Mouse (Mus musculus) ovary, adult 18-20 months (tissue): ENCODE data around the gene Myl4.

ENCODE experiments used
- DNase-seq: peaks from one replicate; pipeline ENCODE4 v3.0.0; 2022; ENCODE audit warnings: low spot score, mixed read lengths

Myl4 gene

GRCm38 (mm10) chr11:104631306-104631705, 80.8 kb downstream of the Myl4 start:
- DNase-seq = no peak

DNA sequence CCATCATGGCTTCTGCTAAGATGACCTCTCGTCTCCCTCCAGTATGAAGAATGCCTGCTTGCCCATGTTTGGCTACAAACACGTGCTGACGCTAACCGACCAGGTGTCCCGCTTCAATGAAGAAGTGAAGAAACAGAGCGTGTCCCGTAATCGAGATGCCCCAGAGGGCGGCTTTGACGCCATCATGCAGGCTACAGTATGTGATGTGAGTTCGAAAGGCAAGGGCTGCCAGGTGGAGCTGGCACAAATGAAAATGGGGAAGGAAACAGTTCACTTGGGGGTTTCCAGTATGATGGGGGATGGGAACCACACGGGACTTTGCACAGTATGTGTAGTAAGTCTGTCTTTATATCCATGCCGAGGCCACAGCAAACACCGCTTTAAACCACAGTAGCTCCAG, 86.5 kb downstream of the Myl4 start:
- DNase-seq = no peak

GRCm38 (mm10) chr11:104638006-104638405, 87.5 kb downstream of the Myl4 start:
- no peak for DNase-seq

DNA sequence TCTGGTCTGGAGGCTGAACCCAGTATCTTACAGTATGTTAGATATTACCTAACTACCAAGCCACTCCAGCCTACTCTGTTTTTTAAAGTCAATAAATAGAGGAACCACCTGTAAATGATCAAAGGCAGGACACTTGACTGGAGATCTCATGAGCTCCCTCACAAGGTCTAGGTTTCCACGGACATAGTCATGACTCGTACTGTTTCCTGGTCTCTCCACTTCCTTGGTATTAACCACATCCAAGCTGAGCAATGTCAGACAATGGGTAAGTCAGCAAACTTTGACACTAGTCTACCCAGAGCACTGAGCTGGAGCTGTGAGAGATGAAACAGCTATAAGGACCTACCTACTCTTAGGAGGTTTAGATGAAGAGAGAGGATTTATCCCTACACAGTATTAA, 88.4 kb downstream of the Myl4 start:
- DNase-seq = no peak

DNA sequence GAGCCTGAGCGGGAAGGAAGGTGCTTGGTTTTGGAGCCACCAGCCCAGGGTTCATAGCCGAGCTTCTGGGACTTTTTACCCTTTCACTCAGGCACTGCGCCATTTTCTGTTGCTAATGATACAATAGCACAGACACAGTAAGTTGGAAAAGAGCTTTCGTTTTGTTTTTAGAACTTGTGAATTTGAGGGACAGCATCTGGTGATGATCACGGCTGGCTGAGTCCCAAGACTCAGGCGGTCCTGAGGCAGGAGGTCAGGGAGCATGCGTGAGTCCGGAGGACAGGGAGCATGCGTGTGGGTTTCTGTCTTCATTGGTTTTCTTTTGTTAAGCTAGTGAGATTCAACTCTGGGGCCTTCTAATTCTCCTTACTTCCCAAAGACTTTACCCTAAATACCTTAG, 89.2 kb downstream of the Myl4 start:
- DNase-seq = no peak

- no peak for DNase-seq
Measured at GRCm38 (mm10) chr11:104640894-104641293, 90.4 kb downstream of the Myl4 start.

DNA sequence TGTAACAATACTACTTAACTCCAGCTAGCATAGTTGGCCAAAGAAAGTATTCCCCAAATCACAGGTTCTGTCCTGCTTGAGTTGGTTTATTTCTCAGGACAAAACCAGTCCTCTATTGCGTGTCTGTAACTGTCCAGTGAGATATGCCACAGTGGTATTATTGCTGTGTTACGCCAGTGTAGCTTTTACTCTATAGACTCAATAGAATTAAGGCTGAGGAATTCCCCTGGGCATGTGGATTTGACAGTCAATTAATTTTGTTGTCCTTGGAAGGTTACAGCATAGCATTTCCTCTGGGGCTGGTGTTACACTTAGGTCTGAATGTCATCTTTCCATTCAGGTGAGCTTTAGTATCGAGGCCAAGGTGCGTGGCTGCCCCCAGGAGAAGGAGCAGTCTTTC, 92.8 kb downstream of the Myl4 start:
- DNase-seq = no peak
